In the genomic region with DNA sequence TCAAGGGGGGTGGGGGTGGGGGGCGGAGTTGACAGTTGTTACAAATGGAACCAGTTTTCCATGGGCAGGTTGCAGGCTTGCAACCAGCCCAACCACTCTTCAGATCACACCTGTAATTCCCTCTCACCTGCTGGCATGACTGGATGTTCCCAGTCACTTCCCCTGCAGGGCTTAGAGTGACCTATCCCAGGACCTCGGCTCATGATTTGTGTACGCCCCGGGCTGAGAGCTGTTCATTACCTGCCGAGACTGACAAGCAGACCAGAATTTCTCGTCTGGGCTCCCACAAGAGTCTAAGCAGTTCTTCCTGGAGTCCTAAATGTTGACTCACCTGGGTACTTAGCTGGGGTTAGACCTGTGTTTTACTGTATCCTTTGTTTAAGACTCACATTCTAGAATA, we compare ENCODE assay signal across 14 mouse cellular contexts.
DNase-seq lines count a peak whose midpoint lies in the region; ATAC-seq and TF ChIP-seq lines count a peak whose summit lies in the region.
"Had no signal": no experiment of that assay in that cellular context is flagged by ENCODE, and none has a peak within 500 bp of the region (broad histone marks: within the 10 kb centered on the region; RNA-seq: fewer than 3 reads in every experiment).

No protein-coding gene starts in this region.

- H3K4me1 ChIP-seq in heart, postnatal 0 days (ENCODE audit: control insufficient read depth, insufficient read depth), result peaks cover 38% of the 10 kb centered on the region
- peaks cover 83% of the 10 kb centered on the region for H3K4me1 ChIP-seq in midbrain, embryonic 10.5 days
- peaks cover 48% of the 10 kb centered on the region for H3K4me1 ChIP-seq in midbrain, embryonic 13.5 days (replicated peaks)
- peaks cover 65% of the 10 kb centered on the region for H3K4me1 ChIP-seq in limb, embryonic 15.5 days
- no peaks in the 10 kb centered on the region for H3K4me1 ChIP-seq in cerebellum, adult 2 months (ENCODE audit: control insufficient read depth, insufficient read depth, low read length)

- no peak for TF ChIP-seq EP300 in heart, postnatal 0 days (IDR thresholded peaks at IDR 0.05; ENCODE audit: low read depth)

- no peak for ATAC-seq in heart, postnatal 0 days (ENCODE audit: insufficient read depth, low read depth)
- no peak for ATAC-seq in midbrain, embryonic 13.5 days
- ATAC-seq in limb, embryonic 15.5 days (ENCODE audit: insufficient number of reproducible peaks, low FRiP score, low TSS enrichment, low read depth), result no peak
- ATAC-seq: midbrain, embryonic 15.5 days had no signal

- no peak for TF ChIP-seq POLR2A in cerebellum, adult 2 months (IDR thresholded peaks at IDR 0.05; ENCODE audit: borderline replicate concordance, insufficient read depth, low read length)

- WGBS in heart, postnatal 0 days, result 91% methylated on average over 6 of the region's 6 CpGs
- WGBS in midbrain, embryonic 10.5 days, result 85% methylated on average over 6 of the region's 6 CpGs
- WGBS in midbrain, embryonic 13.5 days, result 87% methylated on average over 6 of the region's 6 CpGs
- 53% methylated on average over 6 of the region's 6 CpGs for WGBS in limb, embryonic 15.5 days
- 97% methylated on average over 6 of the region's 6 CpGs for WGBS in cerebellum, adult 2 months

- peak overlapping the region; percentile 76 for H3K27ac ChIP-seq in heart, postnatal 0 days (ENCODE audit: low read depth)
- peak overlapping the region; percentile 96 for H3K27ac ChIP-seq in midbrain, embryonic 10.5 days (replicated peaks)
- H3K27ac ChIP-seq in midbrain, embryonic 13.5 days, result no peak overlapping the region
- H3K27ac ChIP-seq in limb, embryonic 15.5 days, result peak overlapping the region; percentile 94
- no peak overlapping the region for H3K27ac ChIP-seq in cerebellum, adult 2 months (ENCODE audit: insufficient read depth, low read length)
- H3K27ac ChIP-seq: midbrain, embryonic 15.5 days had no signal

- H3K9me3 ChIP-seq in heart, postnatal 0 days (replicated peaks; ENCODE audit: control insufficient read depth, low read length), result no peaks in the 10 kb centered on the region
- no peaks in the 10 kb centered on the region for H3K9me3 ChIP-seq in midbrain, embryonic 10.5 days (replicated peaks)
- H3K9me3 ChIP-seq in midbrain, embryonic 13.5 days, result no peaks in the 10 kb centered on the region
- H3K9me3 ChIP-seq in limb, embryonic 15.5 days, result no peaks in the 10 kb centered on the region
- H3K9me3 ChIP-seq: midbrain, embryonic 15.5 days had no signal

- H3K4me3 ChIP-seq in heart, postnatal 0 days (ENCODE audit: low read depth, low read length), result no peak overlapping the region
- no peak overlapping the region for H3K4me3 ChIP-seq in midbrain, embryonic 10.5 days
- H3K4me3 ChIP-seq in midbrain, embryonic 13.5 days (replicated peaks), result no peak overlapping the region
- no peak overlapping the region for H3K4me3 ChIP-seq in limb, embryonic 15.5 days
- no peak overlapping the region for H3K4me3 ChIP-seq in cerebellum, adult 2 months (replicated peaks; ENCODE audit: insufficient read depth, low read depth, low read length)
- H3K4me3 ChIP-seq: midbrain, embryonic 15.5 days had no signal

- no peak overlapping the region for H3K9ac ChIP-seq in heart, postnatal 0 days (replicated peaks; ENCODE audit: low read depth, low read length)
- H3K9ac ChIP-seq in midbrain, embryonic 13.5 days (replicated peaks), result no peak overlapping the region
- H3K9ac ChIP-seq in limb, embryonic 15.5 days, result no peak overlapping the region
- H3K9ac ChIP-seq: midbrain, embryonic 15.5 days had no signal

- no peak for DNase-seq in heart, postnatal 0 days (ENCODE audit: low spot score)
- DNase-seq in heart, adult 18-20 months, result no peak
- no peak for DNase-seq in midbrain, embryonic 10.5 days (ENCODE audit: low spot score)
- DNase-seq in fat pad, adult 2 months (ENCODE audit: extremely low read depth, low read depth, low spot score), result peak; percentile 99
- no peak for DNase-seq in cerebellum, adult 9-11 months
- DNase-seq in cerebellum, adult 2 months, result no peak
- DNase-seq: adrenal gland, adult 2 months; gastrocnemius, postnatal 36 days; lung, postnatal 10 days; right cerebral cortex, postnatal 4 days had no signal

- no peaks in the 10 kb centered on the region for H3K36me3 ChIP-seq in heart, postnatal 0 days (replicated peaks; ENCODE audit: control insufficient read depth, insufficient read depth, low read length)
- H3K36me3 ChIP-seq in midbrain, embryonic 10.5 days, result no peaks in the 10 kb centered on the region
- H3K36me3 ChIP-seq in midbrain, embryonic 13.5 days, result no peaks in the 10 kb centered on the region
- no peaks in the 10 kb centered on the region for H3K36me3 ChIP-seq in limb, embryonic 15.5 days
- H3K36me3 ChIP-seq: midbrain, embryonic 15.5 days had no signal

- H3K27me3 ChIP-seq in heart, postnatal 0 days (ENCODE audit: control insufficient read depth, insufficient read depth, low read length), result no peaks in the 10 kb centered on the region
- H3K27me3 ChIP-seq in midbrain, embryonic 10.5 days (ENCODE audit: low read depth, poor library complexity, severe bottlenecking), result no peaks in the 10 kb centered on the region
- no peaks in the 10 kb centered on the region for H3K27me3 ChIP-seq in midbrain, embryonic 13.5 days
- H3K27me3 ChIP-seq in limb, embryonic 15.5 days, result no peaks in the 10 kb centered on the region
- H3K27me3 ChIP-seq in cerebellum, adult 2 months (ENCODE audit: control insufficient read depth, insufficient read depth, low read length), result no peaks in the 10 kb centered on the region; the same call in 1 of the 2 replicates
- H3K27me3 ChIP-seq: CH12.LX; midbrain, embryonic 15.5 days had no signal

- no peak for TF ChIP-seq CTCF in heart, postnatal 0 days (IDR thresholded peaks at IDR 0.05; ENCODE audit: low read depth)
- TF ChIP-seq CTCF in cerebellum, adult 2 months (IDR thresholded peaks at IDR 0.05; ENCODE audit: borderline replicate concordance, insufficient read depth, low read depth, low read length), result no peak

- H3K4me2 ChIP-seq in heart, postnatal 0 days (ENCODE audit: low read depth, low read length), result no peak overlapping the region
- no peak overlapping the region for H3K4me2 ChIP-seq in midbrain, embryonic 13.5 days (replicated peaks)
- H3K4me2 ChIP-seq in limb, embryonic 15.5 days, result no peak overlapping the region
- H3K4me2 ChIP-seq: midbrain, embryonic 15.5 days had no signal

Comparison
In these comparisons a context has a peak if more than half of its experiments do, and no peak if none do; other contexts are left out.
1. H3K27ac ChIP-seq: peak in heart, postnatal 0 days (single experiment), midbrain, embryonic 10.5 days (single experiment) and limb, embryonic 15.5 days (single experiment); none in midbrain, embryonic 13.5 days (single experiment) and cerebellum, adult 2 months (single experiment).